Mouse (Mus musculus) MEL (cell line): ENCODE data around the gene Gpcpd1. TPM values are rescaled to one million over a fixed set of nuclear protein-coding genes. Genes with fewer than 3 reads are reported as not detected.

Experiments used
- DNase-seq: peaks from one replicate; pipeline ENCODE4 v3.0.0; 2011; ENCODE audit warnings: low read depth, low spot score
- H3K27ac ChIP-seq: 2 replicates; pipeline ENCODE4 v1.5.1; 2012; ENCODE audit warnings: low read depth, mild to moderate bottlenecking, control low read depth, low read length, moderate library complexity; ENCODE audit not compliant: control insufficient read depth
- H3K27me3 ChIP-seq, 2 experiments: fragments of 150-350 bp in 1 of 2; sonication (generic) in 1 of 2; 2 replicates each; pipeline ENCODE4 v1.6.1; 2012; ENCODE audit warnings: low read length in 2 of 2, mild to moderate bottlenecking in 2 of 2, improper control_type of control experiment in 1 of 2, moderate library complexity in 1 of 2; ENCODE audit not compliant: insufficient read depth in 2 of 2, control insufficient read depth in 1 of 2
- H3K36me3 ChIP-seq, 2 experiments: 2 replicates each; pipeline ENCODE4 v1.6.1; 2012 to 2014; ENCODE audit warnings: low read length in 2 of 2, improper control_type of control experiment in 1 of 2, inconsistent platforms in 1 of 2, mild to moderate bottlenecking in 1 of 2; ENCODE audit not compliant: insufficient read depth in 2 of 2, control insufficient read depth in 1 of 2
- H3K4me1 ChIP-seq, 2 experiments: fragments of 150-350 bp in 1 of 2; sonication (generic) in 1 of 2; 2 replicates each; pipeline ENCODE4 v1.6.1; 2012; ENCODE audit warnings: low read length in 2 of 2, improper control_type of control experiment in 1 of 2, mild to moderate bottlenecking in 1 of 2; ENCODE audit not compliant: insufficient read depth in 2 of 2, control insufficient read depth in 1 of 2
- H3K4me3 ChIP-seq, 2 experiments: fragments of 150-350 bp in 1 of 2; sonication (generic) in 1 of 2; 2 replicates each; pipeline ENCODE4 v1.5.1; 2012; ENCODE audit warnings: low read depth in 2 of 2, low read length in 2 of 2, mild to moderate bottlenecking in 2 of 2, moderate library complexity in 2 of 2, control low read depth in 1 of 2, improper control_type of control experiment in 1 of 2; ENCODE audit not compliant: control insufficient read depth in 1 of 2, insufficient read depth in 1 of 2
- H3K79me2 ChIP-seq: 2 replicates; pipeline ENCODE4 v1.6.1; 2012; ENCODE audit warnings: mild to moderate bottlenecking, low read length, moderate library complexity; ENCODE audit not compliant: control insufficient read depth, poor library complexity, insufficient read depth
- H3K9ac ChIP-seq: 2 replicates; pipeline ENCODE4 v1.6.1; 2012; ENCODE audit warnings: low read depth, mild to moderate bottlenecking, control low read depth, low read length, moderate library complexity; ENCODE audit not compliant: control insufficient read depth, poor library complexity, severe bottlenecking
- H3K9me3 ChIP-seq: fragments of 150-350 bp; sonication (generic); replicated peaks from 2 replicates; pipeline ENCODE4 v1.6.1; 2012; ENCODE audit warnings: mild to moderate bottlenecking, low read length, improper control_type of control experiment, moderate library complexity; ENCODE audit not compliant: insufficient read depth
- BHLHE40 ChIP-seq: IDR thresholded peaks from 2 replicates; pipeline ENCODE4 v1.6.1; 2012; ENCODE audit warnings: low read depth, mild to moderate bottlenecking, inconsistent platforms, low read length, improper control_type of control experiment, borderline replicate concordance
- CTCF ChIP-seq, 3 experiments: IDR thresholded peaks in 2 of 3; conservative IDR thresholded peaks in 1 of 3; 2 replicates each; pipeline ENCODE4 v1.5.1; 2011 to 2012; ENCODE audit warnings: low read length in 3 of 3, low read depth in 2 of 3, mild to moderate bottlenecking in 2 of 3, improper control_type of control experiment in 1 of 3, inconsistent platforms in 1 of 3, mixed read lengths in 1 of 3, moderate library complexity in 1 of 3; ENCODE audit not compliant: control insufficient read depth in 1 of 3, insufficient read depth in 1 of 3, poor library complexity in 1 of 3, severe bottlenecking in 1 of 3
- ELF1 ChIP-seq: IDR thresholded peaks from 2 replicates; pipeline ENCODE4 v1.6.1; 2014; ENCODE audit warnings: low read depth, mild to moderate bottlenecking, inconsistent platforms, low read length, improper control_type of control experiment, moderate library complexity
- ETS1 ChIP-seq: IDR thresholded peaks from 2 replicates; pipeline ENCODE4 v1.6.1; 2012; ENCODE audit warnings: low read depth, mild to moderate bottlenecking, inconsistent platforms, low read length, improper control_type of control experiment, moderate library complexity
- MAFK ChIP-seq: IDR thresholded peaks from 2 replicates; pipeline ENCODE4 v1.6.1; 2011; ENCODE audit warnings: low read depth, mild to moderate bottlenecking, low read length, improper control_type of control experiment, borderline replicate concordance
- MXI1 ChIP-seq: IDR thresholded peaks from 2 replicates; pipeline ENCODE4 v1.6.1; 2011; ENCODE audit warnings: mild to moderate bottlenecking, low read depth, low read length, improper control_type of control experiment
- MYB ChIP-seq: IDR thresholded peaks from 2 replicates; pipeline ENCODE4 v1.6.1; 2011; ENCODE audit warnings: mild to moderate bottlenecking, low read depth, low read length, improper control_type of control experiment
- NELFE ChIP-seq: IDR thresholded peaks from 2 replicates; pipeline ENCODE4 v1.6.1; 2011; ENCODE audit warnings: low read depth, low read length, improper control_type of control experiment
- NRF1 ChIP-seq: IDR thresholded peaks from 2 replicates; pipeline ENCODE4 v1.6.1; 2014; ENCODE audit warnings: low read depth, mild to moderate bottlenecking, inconsistent platforms, low read length, improper control_type of control experiment, moderate library complexity; ENCODE audit not compliant: poor library complexity, insufficient read depth, severe bottlenecking
- POLR2AphosphoS2 ChIP-seq: IDR thresholded peaks from 2 replicates; pipeline ENCODE4 v1.6.1; 2011; ENCODE audit warnings: low read length, improper control_type of control experiment
- RAD21 ChIP-seq: IDR thresholded peaks from 2 replicates; pipeline ENCODE4 v1.6.1; 2011; ENCODE audit warnings: mild to moderate bottlenecking, low read depth, low read length, improper control_type of control experiment
- RCOR1 ChIP-seq: IDR thresholded peaks from 2 replicates; pipeline ENCODE4 v1.6.1; 2012; ENCODE audit warnings: low read depth, mild to moderate bottlenecking, inconsistent platforms, low read length, improper control_type of control experiment
- SIN3A ChIP-seq: IDR thresholded peaks from 2 replicates; pipeline ENCODE4 v1.6.1; 2012; ENCODE audit warnings: low read length, improper control_type of control experiment, inconsistent platforms
- TBP ChIP-seq: IDR thresholded peaks from 2 replicates; pipeline ENCODE4 v1.8.0; 2011; ENCODE audit warnings: low read depth, low read length, improper control_type of control experiment
- ZMIZ1 ChIP-seq: IDR thresholded peaks from 2 replicates; pipeline ENCODE4 v1.6.1; 2012; ENCODE audit warnings: low read depth, mild to moderate bottlenecking, inconsistent platforms, low read length, improper control_type of control experiment, moderate library complexity
- ZNF384 ChIP-seq: IDR thresholded peaks from 2 replicates; pipeline ENCODE4 v1.6.1; 2012; ENCODE audit warnings: low read depth, mild to moderate bottlenecking, inconsistent platforms, low read length, improper control_type of control experiment
- polyA plus RNA-seq, 2 experiments: library from polyadenylated mRNA; stranded (reverse) in 1 of 2; unstranded in 1 of 2; fragments of >175 nt in 1 of 2; fragments of >200 nt in 1 of 2; gene quantifications; 2 replicates each; pipeline versions ENCODE4 v1.2.1 to v1.2.4; 2012; ENCODE audit warnings: low replicate concordance in 2 of 2, low read depth in 1 of 2; ENCODE audit not compliant: insufficient read length in 2 of 2, insufficient read depth in 1 of 2, missing spikeins in 1 of 2
- total RNA-seq: library from RNA; depleted of rRNA; stranded (reverse); fragments of 300-350 nt; gene quantifications from 2 replicates; pipeline ENCODE4 v1.2.3, GENCODE M21; 2012

Gpcpd1 gene
- total and polyA plus RNA-seq, 3 experiments, result 2.9 to 4.5 TPM; not detected in 1

DNA sequence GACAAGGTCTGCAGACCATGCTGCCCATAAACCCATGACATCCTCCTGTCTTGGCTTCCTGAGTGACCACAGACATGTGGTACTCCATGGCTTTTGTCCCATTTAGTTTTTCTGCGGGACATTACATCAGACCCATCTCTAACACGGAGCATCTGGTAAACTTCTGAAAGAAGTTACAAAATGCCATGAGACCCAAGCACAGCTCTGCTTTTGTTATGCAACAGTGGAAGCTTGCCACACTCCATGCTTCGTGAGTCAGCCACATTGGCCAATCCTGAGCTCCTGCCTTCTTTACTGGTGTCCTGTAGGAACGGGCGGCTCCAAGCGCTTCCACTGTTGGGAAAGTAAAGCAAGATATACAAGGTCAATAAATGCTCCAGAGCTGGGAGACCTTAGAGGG, 11.6 kb upstream of the Gpcpd1 start:
- no peak overlapping the region for H3K9ac ChIP-seq
- H3K79me2 ChIP-seq, result no peaks in the 10 kb centered on the region
- peaks cover 0 to 3% of the 10 kb centered on the region in 2 experiments; a peak in 1 of 4 replicates for H3K36me3 ChIP-seq
- no peaks in the 10 kb centered on the region for H3K9me3 ChIP-seq
- TF ChIP-seq TBP (no peak), MXI1 (no peak), NRF1 (no peak), MAFK (no peak), RAD21 (no peak), NELFE (no peak), BHLHE40 (no peak), RCOR1 (no peak)
- DNase-seq, result no peak
- peaks cover 0 to 2% of the 10 kb centered on the region in 2 experiments; a peak in 1 of 4 replicates for H3K4me1 ChIP-seq
- no peak overlapping the region for H3K4me3 ChIP-seq
- no peak overlapping the region for H3K27ac ChIP-seq
- H3K27me3 ChIP-seq, result no peaks in the 10 kb centered on the region

DNA sequence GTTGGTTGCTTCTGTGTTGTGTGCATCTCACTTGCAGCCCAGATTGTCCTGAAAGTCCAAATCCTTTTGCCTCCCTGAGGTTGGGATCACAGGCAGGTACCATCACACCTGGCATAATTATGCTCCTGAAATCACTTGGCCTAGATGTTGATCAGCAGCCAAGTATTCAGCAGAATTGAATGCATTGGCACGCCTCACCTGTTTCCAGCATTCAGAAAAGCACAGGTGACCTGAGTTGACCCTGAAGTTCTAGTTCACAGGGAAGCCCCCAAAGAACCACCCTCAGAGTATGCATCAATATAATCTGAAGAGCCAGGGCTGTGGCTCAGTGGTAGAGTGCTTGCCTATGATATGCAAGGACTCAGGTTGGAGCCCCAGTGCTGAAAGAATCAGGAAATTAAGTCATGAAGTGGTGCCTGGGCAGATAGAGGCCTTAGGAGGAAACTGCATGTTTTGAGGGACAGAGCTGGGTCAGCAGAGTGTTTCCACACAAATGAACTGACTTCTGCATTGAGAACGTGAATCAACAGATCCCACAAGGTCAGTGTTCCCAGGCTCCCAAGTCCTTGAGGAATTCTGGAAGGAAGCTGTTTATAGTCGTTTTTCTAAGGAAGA, 10.4 kb upstream of the Gpcpd1 start:
- Histone ChIP-seq H3K4me1 (peaks cover 0 to 2% of the 10 kb centered on the region in 2 experiments; a peak in 1 of 4 replicates), H3K27ac (no peak overlapping the region), H3K79me2 (no peaks in the 10 kb centered on the region)
- TF ChIP-seq CTCF (IDR thresholded peaks at IDR 0.05 in 2 of 3, conservative IDR thresholded peaks at IDR 0.05 in 1 of 3; ENCODE audit: control insufficient read depth in 1 of 3, insufficient read depth in 1 of 3, low read depth in 2 of 3, low read length in 3 of 3, poor library complexity in 1 of 3, severe bottlenecking in 1 of 3) (no peak), ETS1 (no peak), ELF1 (no peak), ZNF384 (no peak), POLR2AphosphoS2 (no peak), MYB (no peak), SIN3A (no peak), RCOR1 (no peak), BHLHE40 (no peak), ZMIZ1 (no peak)
- TF ChIP-seq, all 39 proteins: peak for 0
- Histone ChIP-seq H3K9ac (no peak overlapping the region), H3K27me3 (no peaks in the 10 kb centered on the region), H3K36me3 (peaks cover 0 to 3% of the 10 kb centered on the region in 2 experiments; a peak in 1 of 4 replicates), H3K9me3 (no peaks in the 10 kb centered on the region), H3K4me3 (no peak overlapping the region)
- DNase-seq, result no peak
